Mouse (Mus musculus): ENCODE data around the gene Dnaaf3. TPM values are rescaled to one million over a fixed set of nuclear protein-coding genes. Genes with fewer than 3 reads are reported as not detected.

The Dnaaf3 gene
- polyA plus RNA-seq, 1 experiment = 9.6 TPM

DNA sequence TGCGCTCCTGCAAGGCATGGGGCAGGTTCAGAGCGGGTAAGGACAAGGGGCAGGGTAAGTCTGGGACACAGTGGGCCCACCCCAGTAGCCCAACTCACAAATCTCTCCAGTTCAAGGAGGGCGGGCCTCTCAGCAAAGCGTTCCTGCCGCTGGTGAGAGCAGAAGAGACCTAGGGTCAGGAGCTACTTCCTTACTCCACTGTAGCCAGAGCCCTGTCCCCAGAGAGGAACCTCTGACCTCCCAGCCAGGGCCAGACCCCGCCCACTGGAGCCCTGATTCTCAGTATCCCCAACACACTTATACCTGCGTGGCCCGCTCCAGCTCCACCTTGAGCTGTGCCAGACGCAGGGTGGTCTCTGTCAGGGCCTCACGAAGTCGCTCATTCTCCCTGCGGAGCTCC is 50.0 kb downstream of the Dnaaf3 start:
- 95% methylated on average over 12 of the region's 12 CpGs for WGBS
- H3K27me3 ChIP-seq (ENCODE audit: control insufficient read depth, insufficient read depth, low read length) = peaks cover 2% of the 10 kb centered on the region; the same call in 1 of the 2 replicates
- DNase-seq (ENCODE audit: low read depth in 1 of 2, low spot score in 2 of 2) = no peak
- TF ChIP-seq POLR2A (IDR thresholded peaks at IDR 0.05; ENCODE audit: low read depth, low read length) = no peak
- TF ChIP-seq CTCF (IDR thresholded peaks at IDR 0.05; ENCODE audit: extremely low read depth, insufficient read depth, insufficient read length, insufficient replicate concordance) = no peak
- no peaks in the 10 kb centered on the region for H3K4me1 ChIP-seq (ENCODE audit: control insufficient read depth, insufficient read depth, insufficient read length)
- H3K27ac ChIP-seq (ENCODE audit: insufficient read depth, low read length) = no peak overlapping the region
- H3K4me3 ChIP-seq (ENCODE audit: extremely low read depth, insufficient read depth, insufficient read length) = no peak overlapping the region
- H3K36me3 ChIP-seq (ENCODE audit: control insufficient read depth, insufficient read depth, low read length) = peaks cover 45% of the 10 kb centered on the region

DNA sequence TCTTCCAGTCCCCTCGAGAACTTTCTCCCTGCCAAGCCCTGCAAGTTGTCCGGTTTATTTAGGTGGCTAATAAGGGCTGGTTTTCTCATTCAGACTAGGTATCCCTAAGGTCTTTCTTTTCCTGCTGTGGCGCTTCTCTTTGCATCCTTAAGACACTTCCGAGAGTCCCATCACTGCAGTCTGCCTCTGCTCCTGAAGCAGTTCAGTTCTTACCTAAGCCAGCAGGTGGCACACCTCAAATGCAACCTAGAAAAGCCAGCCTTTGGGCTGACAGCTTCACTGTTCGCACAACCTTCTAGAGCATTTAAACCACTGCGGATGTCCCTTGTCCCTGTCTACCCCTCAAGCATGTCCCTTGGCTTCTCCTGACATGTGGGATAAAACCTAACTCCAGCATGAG is 52.6 kb downstream of the Dnaaf3 start:
- DNase-seq (ENCODE audit: low read depth in 1 of 2, low spot score in 2 of 2) = peak in 1 of 2 experiments; percentile 27
- WGBS = 52% methylated on average over 6 of the region's 6 CpGs
- Histone ChIP-seq H3K27ac (ENCODE audit: insufficient read depth, low read length) (no peak overlapping the region), H3K4me3 (ENCODE audit: extremely low read depth, insufficient read depth, insufficient read length) (no peak overlapping the region), H3K4me1 (ENCODE audit: control insufficient read depth, insufficient read depth, insufficient read length) (no peaks in the 10 kb centered on the region), H3K27me3 (ENCODE audit: control insufficient read depth, insufficient read depth, low read length) (peaks cover 2% of the 10 kb centered on the region; the same call in 1 of the 2 replicates), H3K36me3 (ENCODE audit: control insufficient read depth, insufficient read depth, low read length) (peaks cover 29% of the 10 kb centered on the region)
- TF ChIP-seq CTCF (IDR thresholded peaks at IDR 0.05; ENCODE audit: extremely low read depth, insufficient read depth, insufficient read length, insufficient replicate concordance) (peak; percentile 44; the same call in 1 of the 2 replicates), POLR2A (IDR thresholded peaks at IDR 0.05; ENCODE audit: low read depth, low read length) (no peak)

DNA sequence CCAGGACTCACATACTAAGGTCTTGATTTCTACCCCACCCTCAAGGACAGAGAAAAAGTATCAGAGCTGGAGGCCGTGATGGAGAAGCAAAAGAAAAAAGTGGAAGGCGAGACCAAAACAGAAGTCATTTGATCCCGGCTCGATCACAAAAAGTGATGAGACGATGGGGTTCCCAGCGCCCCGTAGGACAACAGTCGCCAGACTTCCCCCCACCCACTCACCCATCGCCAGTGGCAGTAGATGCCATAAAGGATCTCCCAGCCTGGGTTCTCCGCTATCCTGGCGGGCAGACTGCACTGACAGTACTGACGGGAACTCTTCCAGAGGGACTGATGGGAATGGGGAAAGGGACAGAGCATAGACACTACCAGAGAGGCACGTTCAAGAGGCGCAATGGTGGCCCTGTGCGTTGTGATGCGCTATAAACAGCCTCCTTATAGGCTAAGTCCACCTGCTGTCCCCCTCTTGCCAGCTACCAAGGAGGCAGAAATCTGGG is 53.4 kb downstream of the Dnaaf3 start:
- H3K36me3 ChIP-seq (ENCODE audit: control insufficient read depth, insufficient read depth, low read length) = peaks cover 21% of the 10 kb centered on the region
- no peaks in the 10 kb centered on the region for H3K4me1 ChIP-seq (ENCODE audit: control insufficient read depth, insufficient read depth, insufficient read length)
- H3K27me3 ChIP-seq (ENCODE audit: control insufficient read depth, insufficient read depth, low read length) = peaks cover 2% of the 10 kb centered on the region; the same call in 1 of the 2 replicates
- no peak for DNase-seq (ENCODE audit: low read depth in 1 of 2, low spot score in 2 of 2)
- peak overlapping the region; percentile 49; the same call in 1 of the 2 replicates for H3K4me3 ChIP-seq (ENCODE audit: extremely low read depth, insufficient read depth, insufficient read length)
- H3K27ac ChIP-seq (ENCODE audit: insufficient read depth, low read length) = no peak overlapping the region
- no peak for TF ChIP-seq CTCF (IDR thresholded peaks at IDR 0.05; ENCODE audit: extremely low read depth, insufficient read depth, insufficient read length, insufficient replicate concordance)
- TF ChIP-seq POLR2A (IDR thresholded peaks at IDR 0.05; ENCODE audit: low read depth, low read length) = no peak
- 39% methylated on average over 16 of the region's 16 CpGs for WGBS

DNA sequence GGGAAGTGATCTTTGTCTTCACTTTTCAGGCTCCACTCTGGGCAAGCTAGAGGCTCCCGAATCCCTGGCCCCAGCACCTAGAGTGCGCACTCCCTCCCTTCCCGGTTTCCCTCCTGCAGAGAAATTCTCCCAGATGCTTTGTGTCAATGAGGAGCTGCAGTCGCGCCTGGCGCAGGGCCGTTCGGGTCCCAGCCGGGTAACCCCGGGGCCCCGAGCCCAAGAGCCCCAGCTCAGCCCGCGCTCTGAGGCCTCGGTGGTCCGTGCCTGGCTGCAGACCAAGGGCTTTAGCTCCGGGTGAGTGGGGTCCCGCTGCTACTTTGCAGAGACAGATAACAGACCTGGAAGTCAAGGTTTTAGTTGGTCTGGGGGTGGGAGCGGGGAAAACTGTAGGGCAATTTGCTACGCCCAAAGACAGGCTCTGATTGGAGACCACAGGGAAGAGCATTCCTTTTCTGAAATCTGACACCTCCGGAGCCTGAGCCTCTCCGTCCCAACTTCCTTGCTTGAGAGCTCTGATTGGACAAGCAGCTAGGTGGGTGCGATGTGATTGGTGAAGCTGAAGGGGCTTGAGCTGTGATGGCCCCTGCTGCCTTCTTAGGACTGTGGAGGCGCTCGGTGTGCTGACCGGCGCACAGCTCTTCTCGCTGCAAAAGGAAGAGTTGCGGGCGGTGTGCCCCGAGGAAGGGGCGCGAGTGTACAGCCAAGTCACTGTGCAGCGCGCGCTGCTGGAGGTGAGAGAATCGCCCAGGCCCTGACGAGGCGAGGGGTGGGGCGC is 54.0 kb downstream of the Dnaaf3 start:
- no peak for DNase-seq (ENCODE audit: low read depth in 1 of 2, low spot score in 2 of 2)
- H3K27ac ChIP-seq (ENCODE audit: insufficient read depth, low read length) = no peak overlapping the region
- peak overlapping the region; percentile 49; the same call in 1 of the 2 replicates for H3K4me3 ChIP-seq (ENCODE audit: extremely low read depth, insufficient read depth, insufficient read length)
- no peak for TF ChIP-seq POLR2A (IDR thresholded peaks at IDR 0.05; ENCODE audit: low read depth, low read length)
- TF ChIP-seq CTCF (IDR thresholded peaks at IDR 0.05; ENCODE audit: extremely low read depth, insufficient read depth, insufficient read length, insufficient replicate concordance) = no peak
- WGBS = 24% methylated on average over 39 of the region's 39 CpGs
- H3K27me3 ChIP-seq (ENCODE audit: control insufficient read depth, insufficient read depth, low read length) = peaks cover 4% of the 10 kb centered on the region
- H3K4me1 ChIP-seq (ENCODE audit: control insufficient read depth, insufficient read depth, insufficient read length) = no peaks in the 10 kb centered on the region
- peaks cover 15% of the 10 kb centered on the region for H3K36me3 ChIP-seq (ENCODE audit: control insufficient read depth, insufficient read depth, low read length)

DNA sequence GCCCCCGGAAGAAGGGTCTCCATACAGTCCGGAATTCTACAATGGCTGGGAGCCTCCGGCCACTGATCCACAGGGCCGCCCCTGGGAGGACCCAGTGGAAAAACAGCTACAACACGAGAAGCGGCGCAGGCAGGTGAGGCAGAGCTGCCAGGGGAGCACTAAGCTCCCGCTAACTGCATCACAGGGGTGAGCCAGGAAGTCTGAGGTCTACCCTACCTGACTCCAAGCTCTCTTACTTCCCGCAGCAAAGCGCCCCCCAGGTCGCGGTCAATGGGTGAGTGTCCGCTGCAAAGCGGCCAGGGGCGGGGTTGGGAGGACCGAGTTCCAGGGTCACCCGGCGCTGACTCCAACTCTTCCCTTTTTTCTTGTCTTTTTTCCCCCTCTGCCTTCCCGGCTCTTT is 58.3 kb downstream of the Dnaaf3 start:
- H3K4me1 ChIP-seq (ENCODE audit: control insufficient read depth, insufficient read depth, insufficient read length) = no peaks in the 10 kb centered on the region
- no peak overlapping the region for H3K27ac ChIP-seq (ENCODE audit: insufficient read depth, low read length)
- WGBS = 39% methylated on average over 19 of the region's 19 CpGs
- H3K36me3 ChIP-seq (ENCODE audit: control insufficient read depth, insufficient read depth, low read length) = no peaks in the 10 kb centered on the region
- H3K27me3 ChIP-seq (ENCODE audit: control insufficient read depth, insufficient read depth, low read length) = peaks cover 5% of the 10 kb centered on the region
- H3K4me3 ChIP-seq (ENCODE audit: extremely low read depth, insufficient read depth, insufficient read length) = no peak overlapping the region
- no peak for DNase-seq (ENCODE audit: low read depth in 1 of 2, low spot score in 2 of 2)
- TF ChIP-seq POLR2A (IDR thresholded peaks at IDR 0.05; ENCODE audit: low read depth, low read length) (no peak), CTCF (IDR thresholded peaks at IDR 0.05; ENCODE audit: extremely low read depth, insufficient read depth, insufficient read length, insufficient replicate concordance) (no peak)

Other genes starting within 250 kb of the Dnaaf3 start
- 5.0 and 5.7 TPM in 2 replicates for gene Ncr1, start 194.7 kb downstream of the Dnaaf3 start, polyA plus RNA-seq (2012; rRNA removed)
- 2.9 and 3.2 TPM in 2 replicates for gene Gp6, start 134.7 kb downstream of the Dnaaf3 start, polyA plus RNA-seq (2012; rRNA removed)
- 6.4 and 7.8 TPM in 2 replicates for gene Rdh13, start 86.8 kb downstream of the Dnaaf3 start, polyA plus RNA-seq (2012; rRNA removed)
- 0.12 and 0.18 TPM in 2 replicates for gene Eps8l1, start 71.8 kb downstream of the Dnaaf3 start, polyA plus RNA-seq (2012; rRNA removed)
- 92.6 and 98.8 TPM in 2 replicates for gene Ppp1r12c, start 30.8 kb downstream of the Dnaaf3 start, polyA plus RNA-seq (2012; rRNA removed)
- gene Tnnt1, start 16.1 kb downstream of the Dnaaf3 start, polyA plus RNA-seq (2012; rRNA removed) = 0.34 and 0.53 TPM in 2 replicates
- gene Tnni3, start 8.2 kb downstream of the Dnaaf3 start, polyA plus RNA-seq (2012; rRNA removed) = 5.3 and 5.5 TPM in 2 replicates
- gene Syt5, start 15.1 kb upstream of the Dnaaf3 start, polyA plus RNA-seq (2012; rRNA removed) = 0.21 and 0.34 TPM in 2 replicates
- gene Ptprh, start 71.6 kb upstream of the Dnaaf3 start, polyA plus RNA-seq (2012; rRNA removed) = 0.07 and 0.11 TPM in 2 replicates
- gene Tmem86b, start 99.0 kb upstream of the Dnaaf3 start, polyA plus RNA-seq (2012; rRNA removed) = 31.9 and 32.7 TPM in 2 replicates
- gene Ppp6r1, start 126.6 kb upstream of the Dnaaf3 start, polyA plus RNA-seq (2012; rRNA removed) = 136 and 159 TPM in 2 replicates
- 32.2 and 37.3 TPM in 2 replicates for gene Hspbp1, start 152.6 kb upstream of the Dnaaf3 start, polyA plus RNA-seq (2012; rRNA removed)
- 0.84 and 1.3 TPM in 2 replicates for gene Brsk1, start 158.2 kb upstream of the Dnaaf3 start, polyA plus RNA-seq (2012; rRNA removed)
- 3.8 and 3.9 TPM in 2 replicates for gene Tmem150b, start 192.8 kb upstream of the Dnaaf3 start, polyA plus RNA-seq (2012; rRNA removed)
- 105 and 138 TPM in 2 replicates for gene Kmt5c, start 207.7 kb upstream of the Dnaaf3 start, polyA plus RNA-seq (2012; rRNA removed)
- 14.5 and 44.8 TPM in 2 replicates for gene Cox6b2, start 220.6 kb upstream of the Dnaaf3 start, polyA plus RNA-seq (2012; rRNA removed)
- not detected in 2 replicates for gene Fam71e2, start 238.8 kb upstream of the Dnaaf3 start, polyA plus RNA-seq (2012; rRNA removed)

Measured in spleen, adult 2 months (tissue).